Mouse (Mus musculus): Measurements from ENCODE around the gene Anxa11. TPM values are rescaled to one million over a fixed set of nuclear protein-coding genes. Genes with fewer than 3 reads are reported as not detected.
"Not testable (repeated sequence)": the region's sequence is repeated elsewhere in the genome, so short reads cannot be mapped to it uniquely, and the experiment has no call there.

Gene Anxa11
- polyA plus RNA-seq, 1 experiment: 113 TPM

- Histone ChIP-seq H3K4me3 (ENCODE audit: control insufficient read depth, insufficient read depth, low read length) (no peak overlapping the region), H3K4me1 (replicated peaks; ENCODE audit: control insufficient read depth, insufficient read depth, low read length) (peaks cover 7% of the 10 kb centered on the region), H3K36me3 (ENCODE audit: control insufficient read depth, insufficient read depth, low read length) (no peaks in the 10 kb centered on the region), H3K27me3 (ENCODE audit: control insufficient read depth, insufficient read depth, low read length) (no peaks in the 10 kb centered on the region), H3K27ac (ENCODE audit: control insufficient read depth, insufficient read depth, low read length) (no peak overlapping the region)
- no peak for DNase-seq
- 94% methylated on average over 8 of the region's 8 CpGs for WGBS
- TF ChIP-seq POLR2A (IDR thresholded peaks at IDR 0.05; ENCODE audit: control insufficient read depth, extremely low read depth, insufficient read depth, low read length, poor library complexity) (no peak), CTCF (IDR thresholded peaks at IDR 0.05; ENCODE audit: borderline replicate concordance, control insufficient read depth, extremely low read depth, insufficient read depth, low read length, poor library complexity) (no peak)
Observed at GRCm38 (mm10) chr14:25846516-25846915, 4.6 kb downstream of the Anxa11 start.

- Histone ChIP-seq H3K4me1 (replicated peaks; ENCODE audit: control insufficient read depth, insufficient read depth, low read length) (peaks cover 5% of the 10 kb centered on the region), H3K4me3 (ENCODE audit: control insufficient read depth, insufficient read depth, low read length) (no peak overlapping the region)
- 91% methylated on average over 9 of the region's 9 CpGs for WGBS
Observed at GRCm38 (mm10) chr14:25847660-25848059, 5.7 kb downstream of the Anxa11 start.

GRCm38 (mm10) chr14:25848237-25848636 is 6.3 kb downstream of the Anxa11 start:
- DNase-seq: no peak
- H3K4me1 ChIP-seq (replicated peaks; ENCODE audit: control insufficient read depth, insufficient read depth, low read length): 0 out of 2 replicates have a peak, but pooled peaks cover under 1% of the 10 kb centered on the region

More at GRCm38 (mm10) chr14:25847660-25848059, 5.7 kb downstream of the Anxa11 start:
- no peak overlapping the region for H3K27ac ChIP-seq (ENCODE audit: control insufficient read depth, insufficient read depth, low read length)
- no peaks in the 10 kb centered on the region for H3K36me3 ChIP-seq (ENCODE audit: control insufficient read depth, insufficient read depth, low read length)
- no peak for DNase-seq
- no peak for TF ChIP-seq CTCF (IDR thresholded peaks at IDR 0.05; ENCODE audit: borderline replicate concordance, control insufficient read depth, extremely low read depth, insufficient read depth, low read length, poor library complexity)
- no peak for TF ChIP-seq POLR2A (IDR thresholded peaks at IDR 0.05; ENCODE audit: control insufficient read depth, extremely low read depth, insufficient read depth, low read length, poor library complexity)
- H3K27me3 ChIP-seq (ENCODE audit: control insufficient read depth, insufficient read depth, low read length): no peaks in the 10 kb centered on the region

DNA sequence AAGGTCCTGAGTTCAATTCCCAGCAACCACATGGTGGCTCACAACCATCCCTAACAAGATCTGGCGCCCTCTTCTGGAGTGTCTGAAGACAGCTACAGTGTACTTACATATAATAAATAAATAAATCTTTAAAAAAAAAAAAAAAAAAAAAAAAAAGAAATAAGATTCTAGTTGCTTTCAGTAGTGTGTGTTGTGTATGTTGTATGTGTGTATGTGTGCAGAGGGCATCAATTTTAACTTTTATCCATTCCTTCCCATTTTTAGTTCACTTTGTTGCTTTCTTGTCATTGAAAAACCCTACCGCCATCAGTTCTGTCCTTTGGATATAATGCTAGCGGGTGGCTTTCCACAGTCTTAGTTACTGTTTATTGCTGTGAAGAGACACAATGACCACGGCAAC is 6.8 kb downstream of the Anxa11 start:
- H3K36me3 ChIP-seq (ENCODE audit: control insufficient read depth, insufficient read depth, low read length); H3K27ac ChIP-seq (ENCODE audit: control insufficient read depth, insufficient read depth, low read length); H3K27me3 ChIP-seq (ENCODE audit: control insufficient read depth, insufficient read depth, low read length); H3K4me3 ChIP-seq (ENCODE audit: control insufficient read depth, insufficient read depth, low read length); H3K4me1 ChIP-seq (replicated peaks; ENCODE audit: control insufficient read depth, insufficient read depth, low read length); DNase-seq: not testable (repeated sequence)
- 100% methylated on average over 3 of the region's 4 CpGs for WGBS

More at GRCm38 (mm10) chr14:25848237-25848636, 6.3 kb downstream of the Anxa11 start:
- WGBS: 93% methylated on average over 6 of the region's 6 CpGs
- Histone ChIP-seq H3K27ac (ENCODE audit: control insufficient read depth, insufficient read depth, low read length) (no peak overlapping the region), H3K4me3 (ENCODE audit: control insufficient read depth, insufficient read depth, low read length) (no peak overlapping the region), H3K36me3 (ENCODE audit: control insufficient read depth, insufficient read depth, low read length) (no peaks in the 10 kb centered on the region), H3K27me3 (ENCODE audit: control insufficient read depth, insufficient read depth, low read length) (no peaks in the 10 kb centered on the region)
- TF ChIP-seq CTCF (IDR thresholded peaks at IDR 0.05; ENCODE audit: borderline replicate concordance, control insufficient read depth, extremely low read depth, insufficient read depth, low read length, poor library complexity) (no peak), POLR2A (IDR thresholded peaks at IDR 0.05; ENCODE audit: control insufficient read depth, extremely low read depth, insufficient read depth, low read length, poor library complexity) (no peak)

- H3K27me3 ChIP-seq (ENCODE audit: control insufficient read depth, insufficient read depth, low read length): no peaks in the 10 kb centered on the region
- no peak overlapping the region for H3K27ac ChIP-seq (ENCODE audit: control insufficient read depth, insufficient read depth, low read length)
- peaks cover 16% of the 10 kb centered on the region for H3K4me1 ChIP-seq (replicated peaks; ENCODE audit: control insufficient read depth, insufficient read depth, low read length)
- WGBS: 96% methylated on average over 2 of the region's 2 CpGs
- no peaks in the 10 kb centered on the region for H3K36me3 ChIP-seq (ENCODE audit: control insufficient read depth, insufficient read depth, low read length)
- no peak overlapping the region for H3K4me3 ChIP-seq (ENCODE audit: control insufficient read depth, insufficient read depth, low read length)
- no peak for TF ChIP-seq POLR2A (IDR thresholded peaks at IDR 0.05; ENCODE audit: control insufficient read depth, extremely low read depth, insufficient read depth, low read length, poor library complexity)
- no peak for TF ChIP-seq CTCF (IDR thresholded peaks at IDR 0.05; ENCODE audit: borderline replicate concordance, control insufficient read depth, extremely low read depth, insufficient read depth, low read length, poor library complexity)
- no peak for DNase-seq
Observed at GRCm38 (mm10) chr14:25850433-25850832, 8.5 kb downstream of the Anxa11 start.

DNA sequence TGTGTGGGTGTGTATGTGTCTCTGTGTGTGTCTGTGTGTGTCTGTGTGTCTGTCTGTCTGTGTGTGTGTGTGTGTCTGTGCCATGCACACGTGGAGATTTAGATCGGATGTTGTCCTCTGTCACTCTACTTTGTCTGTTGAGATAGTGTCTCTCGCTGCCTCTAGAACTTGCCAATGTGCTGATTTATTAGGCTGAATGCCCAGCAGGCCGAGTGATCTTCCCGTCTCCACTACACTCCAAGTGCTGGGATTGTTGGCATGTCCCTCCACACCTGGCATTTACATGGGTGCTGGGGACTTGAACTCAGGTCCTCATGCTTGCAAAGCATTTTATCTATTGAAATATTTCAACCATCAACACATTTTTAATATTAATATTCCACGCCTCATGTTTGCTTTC is 9.2 kb downstream of the Anxa11 start:
- no peak for TF ChIP-seq CTCF (IDR thresholded peaks at IDR 0.05; ENCODE audit: borderline replicate concordance, control insufficient read depth, extremely low read depth, insufficient read depth, low read length, poor library complexity)
- no peak for TF ChIP-seq POLR2A (IDR thresholded peaks at IDR 0.05; ENCODE audit: control insufficient read depth, extremely low read depth, insufficient read depth, low read length, poor library complexity)
- H3K36me3 ChIP-seq (ENCODE audit: control insufficient read depth, insufficient read depth, low read length): no peaks in the 10 kb centered on the region
- DNase-seq: no peak
- H3K27me3 ChIP-seq (ENCODE audit: control insufficient read depth, insufficient read depth, low read length): no peaks in the 10 kb centered on the region
- H3K4me1 ChIP-seq (replicated peaks; ENCODE audit: control insufficient read depth, insufficient read depth, low read length): peaks cover 23% of the 10 kb centered on the region
- no peak overlapping the region for H3K4me3 ChIP-seq (ENCODE audit: control insufficient read depth, insufficient read depth, low read length)
- 94% methylated on average over 6 of the region's 6 CpGs for WGBS
- no peak overlapping the region for H3K27ac ChIP-seq (ENCODE audit: control insufficient read depth, insufficient read depth, low read length)

DNA sequence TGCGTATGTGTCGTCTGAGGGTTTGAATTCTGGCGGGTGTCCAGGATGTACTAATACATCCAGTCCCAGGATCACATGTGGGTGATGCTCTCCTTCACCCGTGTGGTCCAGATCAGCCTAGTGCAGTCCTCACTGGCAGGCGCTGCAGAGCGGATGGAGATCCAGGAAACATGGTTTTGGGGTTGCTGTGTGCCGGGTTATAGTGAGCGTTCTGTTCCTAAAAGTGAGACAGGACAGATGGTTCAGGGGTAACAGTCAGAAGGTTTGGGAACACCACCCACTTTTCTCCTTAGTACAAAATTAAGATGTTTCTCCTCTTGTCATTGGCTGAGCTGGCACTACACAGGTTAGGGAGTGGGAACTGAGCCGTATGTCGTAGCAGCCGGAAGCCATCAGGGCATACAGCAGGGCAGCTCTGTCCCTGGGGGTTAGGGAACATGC is 10.2 kb downstream of the Anxa11 start:
- Histone ChIP-seq H3K4me1 (replicated peaks; ENCODE audit: control insufficient read depth, insufficient read depth, low read length) (peaks cover 30% of the 10 kb centered on the region), H3K36me3 (ENCODE audit: control insufficient read depth, insufficient read depth, low read length) (no peaks in the 10 kb centered on the region), H3K27ac (ENCODE audit: control insufficient read depth, insufficient read depth, low read length) (no peak overlapping the region), H3K27me3 (ENCODE audit: control insufficient read depth, insufficient read depth, low read length) (no peaks in the 10 kb centered on the region), H3K4me3 (ENCODE audit: control insufficient read depth, insufficient read depth, low read length) (no peak overlapping the region)
- 96% methylated on average over 11 of the region's 11 CpGs for WGBS
- no peak for DNase-seq
- TF ChIP-seq CTCF (IDR thresholded peaks at IDR 0.05; ENCODE audit: borderline replicate concordance, control insufficient read depth, extremely low read depth, insufficient read depth, low read length, poor library complexity): no peak
- no peak for TF ChIP-seq POLR2A (IDR thresholded peaks at IDR 0.05; ENCODE audit: control insufficient read depth, extremely low read depth, insufficient read depth, low read length, poor library complexity)

Data from thymus, adult 2 months (tissue).